Mouse (Mus musculus) urinary bladder, postnatal 14 days (tissue): Measurements from ENCODE around the gene Tgfb1i1.

ENCODE experiments used
- DNase-seq: peaks from one replicate; pipeline ENCODE4 v3.0.0; 2021; ENCODE audit warnings: low spot score

The Tgfb1i1 gene

DNA sequence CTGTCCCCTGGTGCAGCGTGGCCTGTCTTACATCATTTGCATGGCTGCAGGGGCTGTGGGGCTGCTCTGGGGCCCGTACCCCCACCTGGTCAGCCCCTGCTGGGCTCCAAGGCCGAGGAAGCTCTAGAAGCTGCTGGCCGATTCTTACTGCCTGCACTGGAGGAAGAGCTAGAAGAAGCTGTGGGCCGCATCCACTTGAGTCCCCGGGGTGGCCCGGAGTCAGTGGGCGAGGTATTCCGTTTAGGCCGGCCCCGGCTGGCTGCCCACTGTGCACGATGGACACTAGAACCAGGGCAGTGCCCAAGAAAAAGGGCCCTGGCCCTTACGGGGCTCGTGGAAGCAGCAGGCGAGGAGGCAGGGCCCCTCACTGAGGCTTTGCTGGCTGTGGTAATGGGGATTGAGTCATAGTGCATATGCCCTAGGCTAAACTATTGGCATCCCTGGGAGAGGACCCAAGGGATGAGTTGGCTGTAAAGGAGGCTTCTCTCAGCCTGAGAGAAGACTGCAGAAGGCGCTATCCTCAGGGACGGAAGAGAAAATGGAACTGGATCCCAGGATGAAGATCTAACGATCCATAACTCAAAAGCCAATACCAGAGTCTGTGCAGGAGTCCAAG lies 2.1 kb upstream of the Tgfb1i1 start:
- no peak for DNase-seq

GRCm38 (mm10) chr7:128245547-128245946 lies 1.1 kb upstream of the Tgfb1i1 start:
- DNase-seq = no peak

- peak; percentile 91 for DNase-seq
Observed at GRCm38 (mm10) chr7:128247443-128247842, 831 bp downstream of the Tgfb1i1 start.

DNA sequence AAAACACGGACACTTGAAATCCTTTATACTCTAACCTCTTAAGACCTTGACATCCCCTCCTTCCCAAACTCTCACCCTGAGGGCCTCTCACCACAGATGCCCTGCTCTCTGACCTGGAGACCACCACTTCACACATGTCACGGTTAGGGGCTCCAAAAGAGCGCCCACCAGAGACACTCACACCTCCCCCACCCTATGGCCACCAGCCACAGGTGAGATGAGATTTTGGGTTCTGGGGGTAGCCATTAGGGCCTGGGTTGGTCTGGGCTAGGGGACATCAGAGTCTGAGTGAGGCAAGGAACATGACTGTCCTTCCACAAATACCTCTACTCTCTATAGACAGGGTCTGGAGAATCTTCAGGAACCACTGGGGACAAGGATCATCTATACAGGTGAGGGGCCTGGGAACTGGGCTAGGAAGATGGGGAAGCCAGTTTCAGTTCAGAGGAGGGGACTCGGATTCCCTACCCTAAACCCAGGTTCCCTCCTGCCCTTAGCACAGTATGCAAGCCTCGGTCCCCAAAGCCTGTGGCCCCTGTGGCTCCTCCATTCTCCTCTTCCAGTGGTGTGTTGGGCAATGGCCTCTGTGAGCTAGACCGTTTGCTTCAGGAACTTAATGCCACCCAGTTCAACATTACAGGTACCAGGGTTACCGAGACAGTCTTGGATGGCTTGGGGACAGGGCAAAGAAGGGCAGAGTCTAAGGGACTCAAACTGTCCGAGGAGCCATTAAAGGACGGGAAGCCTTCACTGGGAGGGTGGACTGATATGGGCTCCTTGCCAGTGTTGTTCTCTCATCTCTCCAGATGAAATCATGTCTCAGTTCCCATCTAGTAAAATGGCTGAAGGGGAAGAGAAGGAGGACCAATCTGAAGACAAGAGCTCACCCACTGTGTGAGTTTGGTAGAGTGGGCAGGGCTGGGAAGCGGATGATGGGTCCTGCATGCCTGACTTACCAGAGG lies 1.8 kb downstream of the Tgfb1i1 start:
- DNase-seq = no peak

GRCm38 (mm10) chr7:128249998-128250397 lies 3.4 kb downstream of the Tgfb1i1 start:
- DNase-seq = no peak

- no peak for DNase-seq
Observed at GRCm38 (mm10) chr7:128251946-128252345, 5.3 kb downstream of the Tgfb1i1 start.

DNA sequence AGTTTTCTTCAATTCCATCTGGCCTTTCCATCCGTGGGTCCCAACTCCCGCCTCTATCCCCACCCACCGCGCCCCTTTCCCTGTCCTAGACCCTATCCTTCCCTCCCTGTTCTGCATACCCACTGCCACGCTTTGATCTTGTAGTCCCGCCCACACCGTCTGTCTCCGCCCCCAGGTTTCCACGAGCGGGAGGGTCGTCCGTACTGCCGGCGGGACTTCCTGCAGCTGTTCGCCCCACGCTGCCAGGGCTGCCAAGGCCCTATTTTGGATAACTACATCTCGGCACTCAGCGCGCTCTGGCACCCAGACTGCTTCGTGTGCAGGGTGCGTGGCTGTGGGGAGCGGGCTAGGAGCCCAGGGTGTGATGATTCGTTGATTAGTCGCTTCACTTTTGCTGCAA lies 6.0 kb downstream of the Tgfb1i1 start:
- no peak for DNase-seq

DNA sequence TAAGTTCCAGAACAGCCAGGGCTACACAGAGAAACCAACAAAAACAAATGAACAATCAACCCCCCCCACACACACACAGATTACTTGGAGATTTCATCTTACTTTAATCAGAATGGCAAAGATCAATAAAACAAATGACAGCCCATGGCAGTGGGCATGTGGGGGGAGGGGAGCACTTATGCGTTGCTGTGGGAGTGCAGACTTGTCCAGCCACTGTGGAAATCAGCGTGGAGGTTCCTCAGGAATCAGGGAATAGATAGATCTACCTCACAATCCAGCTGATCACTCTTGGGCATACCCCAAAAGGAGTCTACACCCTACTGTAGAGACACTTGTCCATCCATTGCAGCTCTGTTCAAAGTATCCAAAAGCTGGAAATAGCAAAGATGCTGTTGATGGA lies 8.4 kb downstream of the Tgfb1i1 start:
- no peak for DNase-seq

DNA sequence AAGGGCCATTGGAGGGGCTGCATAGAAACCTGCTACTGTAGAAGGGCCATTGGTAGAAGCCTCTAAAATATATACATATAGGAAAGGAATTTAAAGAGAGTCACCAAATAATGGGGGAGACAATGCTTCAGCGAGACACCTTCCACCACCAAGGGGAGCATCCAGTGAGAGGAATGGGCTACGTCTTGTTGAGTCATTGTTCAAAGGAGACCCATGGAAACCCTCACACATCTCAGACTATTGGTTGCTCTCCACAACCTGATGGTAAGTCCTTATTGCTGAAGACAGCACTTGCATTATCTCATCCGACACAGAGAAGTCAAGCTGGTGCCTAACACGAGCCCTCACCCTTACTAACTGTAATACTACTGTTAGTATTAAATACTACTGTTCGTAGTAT lies 9.1 kb downstream of the Tgfb1i1 start:
- DNase-seq = no peak

- no peak for DNase-seq
Observed at GRCm38 (mm10) chr7:128256783-128257334, 10.2 kb downstream of the Tgfb1i1 start.

- no peak for DNase-seq
Observed at GRCm38 (mm10) chr7:128265411-128265810, 18.8 kb downstream of the Tgfb1i1 start, which contains the start of gene Slc5a2. Gene Slc5a2, plus strand, starts transcription at chr7:128265657.

- no peak for DNase-seq
Observed at GRCm38 (mm10) chr7:128266056-128266455, 19.4 kb downstream of the Tgfb1i1 start.

GRCm38 (mm10) chr7:128267391-128267790 lies 20.8 kb downstream of the Tgfb1i1 start:
- no peak for DNase-seq

DNA sequence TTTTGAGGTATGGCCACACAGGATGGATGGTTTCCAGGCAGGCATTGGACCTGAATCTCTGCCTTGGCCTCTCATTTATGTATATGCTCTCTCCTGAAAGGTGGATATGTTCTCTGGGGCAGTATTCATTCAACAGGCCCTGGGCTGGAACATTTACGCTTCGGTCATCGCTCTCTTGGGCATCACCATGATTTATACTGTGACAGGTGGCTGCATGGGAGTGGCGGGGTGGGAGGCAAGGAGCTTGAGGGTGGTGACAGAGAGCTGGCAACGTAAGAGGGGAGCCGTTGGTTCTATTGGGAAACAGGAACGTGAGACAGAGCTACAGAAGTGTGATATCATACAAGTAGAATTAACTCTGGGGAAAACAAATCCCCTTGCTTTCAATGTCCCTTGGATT lies 21.2 kb downstream of the Tgfb1i1 start:
- no peak for DNase-seq

- DNase-seq = no peak
Observed at GRCm38 (mm10) chr7:128270431-128270850, 23.8 kb downstream of the Tgfb1i1 start.

DNA sequence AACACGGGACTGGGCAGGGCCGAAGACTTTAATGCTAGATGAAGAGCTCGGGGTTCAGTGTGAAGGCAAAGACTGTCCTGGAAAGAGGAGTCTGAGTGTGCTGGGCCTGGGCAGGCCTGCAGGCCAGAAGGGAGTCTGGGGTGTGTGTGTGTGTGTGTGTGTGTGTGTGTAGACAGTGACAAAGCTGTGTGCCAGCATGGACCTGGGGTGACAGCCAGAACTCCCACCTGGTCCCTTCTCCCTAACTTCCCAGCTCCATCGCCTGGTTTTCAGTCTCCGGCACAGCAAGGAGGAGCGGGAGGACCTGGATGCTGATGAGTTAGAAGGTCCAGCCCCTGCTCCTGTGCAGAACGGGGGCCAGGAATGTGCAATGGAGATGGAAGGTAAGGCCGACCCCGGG lies 24.9 kb downstream of the Tgfb1i1 start:
- no peak for DNase-seq

DNA sequence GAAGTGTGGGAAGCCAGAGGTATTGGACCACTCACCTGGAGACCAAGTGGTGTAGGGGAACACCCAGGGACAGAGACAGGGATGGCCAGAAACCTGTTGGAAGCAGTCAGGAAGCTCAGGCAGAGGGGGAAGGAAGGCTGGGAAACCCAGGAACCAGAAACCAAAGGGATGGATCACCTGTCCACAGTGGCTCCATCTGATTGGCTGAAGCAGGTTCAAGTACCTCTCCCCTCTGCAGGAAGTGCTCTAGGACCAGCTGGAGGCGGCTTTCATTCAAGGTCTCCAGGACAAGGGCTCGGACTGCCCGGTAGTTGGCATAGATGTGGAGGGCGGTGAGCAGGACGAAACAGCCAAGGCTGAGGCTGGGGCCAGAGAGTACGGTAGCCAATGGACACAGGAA lies 29.4 kb downstream of the Tgfb1i1 start:
- no peak for DNase-seq

GRCm38 (mm10) chr7:128279750-128280149 lies 33.1 kb downstream of the Tgfb1i1 start:
- DNase-seq = no peak

DNA sequence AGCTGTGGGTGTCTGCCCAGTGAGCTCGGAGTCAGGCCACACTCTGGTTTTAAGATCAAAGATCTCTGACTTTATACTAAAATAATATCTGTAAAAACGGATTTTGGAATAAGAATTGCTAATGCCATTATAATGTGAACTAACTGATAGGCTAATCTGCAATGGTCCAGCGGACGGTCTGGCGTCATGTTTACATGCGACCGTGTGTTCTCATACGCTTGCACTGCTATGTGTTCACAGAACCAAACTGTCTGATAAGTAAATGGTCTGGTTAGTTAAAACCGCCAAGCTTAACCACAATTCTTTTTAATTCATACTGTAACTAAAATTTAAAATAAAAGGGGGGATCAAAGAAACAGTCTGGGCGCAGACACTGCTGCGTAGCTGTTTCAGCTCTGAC lies 35.2 kb downstream of the Tgfb1i1 start:
- DNase-seq = no peak

- no peak for DNase-seq
Observed at GRCm38 (mm10) chr7:128282532-128283244, 36.1 kb downstream of the Tgfb1i1 start.

DNA sequence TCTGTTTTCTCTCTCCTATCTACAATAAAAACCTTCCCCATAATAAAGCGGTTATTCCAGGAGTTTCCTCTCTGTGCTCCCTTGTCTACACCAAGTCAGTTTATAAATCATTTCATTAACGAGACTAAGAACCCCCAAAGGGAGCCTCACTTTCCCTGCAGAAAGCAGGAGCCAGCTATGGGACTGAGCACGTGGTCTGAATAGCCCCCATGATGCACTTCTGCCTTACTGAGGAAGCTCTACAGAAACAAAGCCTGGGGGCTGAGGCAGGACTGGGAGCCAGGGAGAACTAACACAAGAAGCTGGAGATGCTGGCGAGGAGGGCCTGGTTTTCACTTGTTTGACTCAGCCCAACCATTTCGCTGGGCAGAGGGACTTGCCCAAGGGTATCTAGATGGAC lies 37.4 kb downstream of the Tgfb1i1 start:
- DNase-seq = no peak

DNA sequence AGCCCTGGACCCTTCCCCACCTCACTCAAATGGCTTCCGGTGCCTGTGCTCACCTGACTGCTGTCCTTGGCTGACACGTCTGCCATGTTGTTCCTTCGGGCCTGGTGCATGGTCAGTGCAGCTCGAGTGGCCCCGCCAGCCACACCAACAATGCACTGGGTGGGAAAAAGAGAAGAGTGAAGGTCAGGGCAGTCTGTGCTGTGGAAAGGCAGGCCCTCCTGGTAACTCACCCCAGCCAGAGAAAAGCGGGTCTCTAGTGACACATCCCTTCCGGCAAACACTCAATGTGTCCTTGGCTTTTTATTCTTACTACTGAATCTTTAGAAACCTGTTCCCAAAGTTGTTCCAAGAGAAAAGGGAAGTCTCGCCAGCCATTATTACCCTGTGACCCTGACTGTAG lies 38.4 kb downstream of the Tgfb1i1 start:
- no peak for DNase-seq
